Mouse (Mus musculus) retina, embryonic 14.5 days (tissue): ENCODE data around the gene Stmn3.

ENCODE experiments used
- DNase-seq: peaks from one replicate; pipeline ENCODE4 v3.0.0-alpha.2; 2015; ENCODE audit warnings: low spot score

Gene Stmn3

DNA sequence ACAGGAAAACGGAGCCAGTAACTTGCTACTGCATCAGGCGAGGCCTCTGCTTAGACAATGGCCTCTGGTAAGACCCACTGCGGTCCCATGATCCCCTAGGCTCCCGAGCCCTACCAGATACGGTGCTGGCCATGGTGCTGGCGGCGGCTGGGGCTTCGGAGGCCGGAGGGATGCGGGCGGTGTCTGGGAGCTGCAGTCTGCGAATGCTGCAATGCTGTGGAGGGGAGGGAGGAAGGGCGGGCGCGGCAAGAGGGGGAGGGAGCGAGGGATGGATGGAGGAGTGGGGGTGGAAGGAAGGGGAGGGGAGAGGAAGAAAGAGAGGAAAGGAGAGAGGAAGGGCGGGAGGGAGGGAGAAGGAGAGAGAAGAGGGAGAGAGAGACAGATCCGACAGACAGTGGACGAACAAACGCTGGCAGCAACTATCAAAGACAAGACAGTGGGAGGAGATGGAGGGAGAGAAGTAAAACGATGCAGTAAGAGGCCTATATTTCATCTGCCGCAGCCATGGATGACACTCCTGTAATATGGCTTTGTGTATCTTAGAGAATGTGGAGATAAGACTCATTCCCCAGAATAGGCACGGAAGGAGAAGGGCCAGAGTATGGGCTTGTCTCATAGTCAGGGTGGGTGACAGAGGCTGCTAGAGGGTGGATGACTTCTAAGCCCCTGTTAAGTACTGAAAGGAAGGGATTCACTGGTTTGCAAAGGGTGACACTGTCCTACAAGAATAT, at the start of gene Stmn3:
Gene Stmn3 (minus strand): TSS at position 421 of the 731 bp plus-strand sequence.
- DNase-seq, result peak; percentile 76

- DNase-seq, result no peak
Measured at GRCm38 (mm10) chr2:181363946-181364345, 49.6 kb upstream of the Stmn3 start.

DNA sequence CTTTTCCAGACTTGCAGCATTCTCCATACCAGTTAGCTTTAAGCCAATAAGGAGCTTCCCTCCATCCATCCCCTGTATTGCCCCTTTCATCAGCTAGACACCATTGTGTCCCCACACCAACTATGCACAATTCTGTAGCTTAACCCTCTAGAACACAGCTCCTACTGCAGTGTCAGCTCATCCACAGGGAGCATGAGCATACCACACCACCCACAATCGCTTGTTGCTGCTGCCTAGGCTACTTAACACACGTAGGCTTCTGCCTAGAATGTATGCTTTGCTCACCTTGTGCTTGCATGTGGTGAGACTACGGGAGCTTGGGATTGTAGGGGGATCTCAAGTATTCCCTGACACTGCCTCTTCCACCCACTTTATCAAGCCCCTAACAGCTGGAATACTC, 42.5 kb upstream of the Stmn3 start:
- no peak for DNase-seq

DNA sequence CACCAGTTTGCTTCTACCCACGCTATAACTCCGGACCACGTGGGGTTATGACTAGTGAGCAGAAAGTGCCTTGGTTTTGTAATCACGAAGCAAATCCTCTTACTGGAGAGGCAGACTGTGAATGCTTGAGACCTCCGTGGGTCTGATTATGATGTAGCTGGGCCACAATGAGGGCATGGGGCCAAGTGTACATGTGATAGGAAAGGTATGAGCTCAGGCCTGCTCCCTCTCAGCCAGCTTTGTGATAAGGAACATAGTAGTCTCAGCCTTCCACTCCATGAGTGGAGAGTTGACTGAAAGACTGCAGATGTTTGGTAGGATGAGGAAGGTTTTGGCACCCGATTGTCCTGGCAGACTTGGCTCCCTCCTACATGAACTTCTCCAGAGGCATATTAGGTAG, 28.5 kb upstream of the Stmn3 start:
- no peak for DNase-seq

- no peak for DNase-seq
Measured at GRCm38 (mm10) chr2:181340426-181340825, 26.1 kb upstream of the Stmn3 start.

DNA sequence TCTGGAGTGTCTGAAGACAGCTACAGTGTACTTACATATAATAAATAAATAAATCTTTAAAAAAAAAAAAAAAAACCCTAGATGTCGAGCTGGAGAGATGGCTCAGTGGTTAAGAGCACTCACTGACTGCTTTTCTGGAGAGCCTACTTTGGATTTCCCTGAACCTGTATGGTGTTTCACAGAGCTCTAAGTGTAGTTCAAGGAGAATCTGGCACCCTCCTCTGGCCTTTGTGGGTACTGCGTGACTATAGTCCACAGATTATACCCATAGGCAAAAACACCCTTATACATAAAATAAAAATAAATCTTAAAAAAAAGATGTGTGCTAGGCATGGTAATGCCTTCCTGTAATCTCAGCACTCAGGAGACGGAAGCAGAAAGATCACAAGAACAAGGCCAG, 19.7 kb upstream of the Stmn3 start:
- DNase-seq, result peak; percentile 83

DNA sequence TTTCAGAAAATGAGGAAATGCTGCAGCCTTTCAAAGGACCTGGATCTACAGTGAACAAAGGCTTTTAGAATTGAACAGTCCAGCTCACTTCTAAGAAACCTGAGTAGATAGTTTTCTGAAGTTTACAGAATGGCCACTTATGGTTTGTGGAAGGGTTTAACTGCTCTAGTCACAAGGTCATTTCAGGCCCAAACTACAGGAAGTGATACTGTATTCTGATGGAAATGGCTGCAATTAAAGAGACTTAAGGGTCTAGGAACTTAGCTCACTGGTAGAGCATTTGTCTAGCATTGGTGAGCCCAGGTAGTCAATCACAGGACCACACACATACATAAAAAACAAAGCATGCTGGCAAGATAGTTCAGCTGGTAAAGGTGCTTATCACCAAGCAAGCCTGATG, 18.2 kb upstream of the Stmn3 start:
- DNase-seq, result no peak

DNA sequence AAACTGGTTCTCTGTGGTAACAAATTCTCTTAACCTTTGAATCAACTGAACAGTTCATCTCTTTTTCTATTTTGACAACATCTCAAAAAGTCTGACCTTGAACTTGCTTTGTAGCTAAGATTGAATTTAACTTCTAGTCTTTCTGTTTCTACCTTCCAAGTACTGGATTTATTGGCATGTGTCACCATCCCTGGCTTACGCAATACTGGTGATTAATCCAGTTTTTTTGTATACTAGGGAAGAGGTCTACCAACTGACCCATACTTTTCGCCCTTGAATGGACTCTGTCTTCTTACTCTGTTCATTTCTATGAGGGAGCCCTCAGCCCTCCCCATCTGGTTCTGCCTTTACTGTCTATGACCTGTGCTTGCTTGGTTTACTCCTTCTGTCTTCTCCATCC, 11.8 kb upstream of the Stmn3 start:
- no peak for DNase-seq

GRCm38 (mm10) chr2:181322136-181322535, 7.8 kb upstream of the Stmn3 start:
- DNase-seq, result no peak

- no peak for DNase-seq
Measured at GRCm38 (mm10) chr2:181320103-181320499, 5.8 kb upstream of the Stmn3 start.

- DNase-seq, result peak; percentile 90
Measured at GRCm38 (mm10) chr2:181319248-181320102, 5.2 kb upstream of the Stmn3 start, which contains the start of gene Rtel1. Gene Rtel1 (plus strand): TSS chr2:181319739.

DNA sequence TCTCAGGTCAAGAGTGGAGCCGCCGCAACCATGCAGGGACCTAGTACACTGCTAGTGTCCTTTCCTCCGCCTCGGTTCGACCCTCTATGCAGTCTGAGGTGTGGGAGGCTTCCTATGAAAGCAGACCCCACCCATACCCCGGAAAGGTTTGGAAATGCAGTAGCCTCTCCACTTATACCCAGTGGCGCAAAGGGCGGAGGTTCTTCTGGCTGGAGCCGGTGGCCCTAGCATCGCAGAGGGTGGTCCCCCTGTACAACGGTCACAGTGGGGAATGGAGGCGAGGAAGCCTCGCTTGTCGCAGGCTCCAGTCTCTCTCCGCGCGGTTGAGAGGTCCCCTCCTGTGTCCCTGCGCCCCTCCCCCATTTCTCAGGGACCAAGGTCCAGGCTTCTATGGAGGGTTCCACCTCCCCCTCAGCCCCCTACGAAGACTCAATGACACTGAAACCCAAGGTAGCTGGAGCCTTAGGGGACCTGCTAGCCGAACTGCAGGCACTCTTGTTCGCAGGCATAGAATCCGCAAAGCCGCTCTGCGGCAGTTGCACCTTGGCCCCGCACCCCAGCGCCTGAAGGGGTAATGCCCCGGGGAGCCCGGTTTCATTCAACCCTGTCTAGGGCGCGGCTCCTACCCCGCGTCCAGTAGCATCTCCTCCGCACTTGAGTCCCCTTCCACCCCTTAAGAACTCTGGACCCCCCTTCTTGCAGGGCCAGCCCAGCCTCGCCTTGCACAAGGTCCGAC, 788 bp downstream of the Stmn3 start:
- peak; percentile 32 for DNase-seq

GRCm38 (mm10) chr2:181313006-181313343, 1.3 kb downstream of the Stmn3 start:
- DNase-seq, result no peak

GRCm38 (mm10) chr2:181312435-181312834, 1.9 kb downstream of the Stmn3 start:
- no peak for DNase-seq

DNA sequence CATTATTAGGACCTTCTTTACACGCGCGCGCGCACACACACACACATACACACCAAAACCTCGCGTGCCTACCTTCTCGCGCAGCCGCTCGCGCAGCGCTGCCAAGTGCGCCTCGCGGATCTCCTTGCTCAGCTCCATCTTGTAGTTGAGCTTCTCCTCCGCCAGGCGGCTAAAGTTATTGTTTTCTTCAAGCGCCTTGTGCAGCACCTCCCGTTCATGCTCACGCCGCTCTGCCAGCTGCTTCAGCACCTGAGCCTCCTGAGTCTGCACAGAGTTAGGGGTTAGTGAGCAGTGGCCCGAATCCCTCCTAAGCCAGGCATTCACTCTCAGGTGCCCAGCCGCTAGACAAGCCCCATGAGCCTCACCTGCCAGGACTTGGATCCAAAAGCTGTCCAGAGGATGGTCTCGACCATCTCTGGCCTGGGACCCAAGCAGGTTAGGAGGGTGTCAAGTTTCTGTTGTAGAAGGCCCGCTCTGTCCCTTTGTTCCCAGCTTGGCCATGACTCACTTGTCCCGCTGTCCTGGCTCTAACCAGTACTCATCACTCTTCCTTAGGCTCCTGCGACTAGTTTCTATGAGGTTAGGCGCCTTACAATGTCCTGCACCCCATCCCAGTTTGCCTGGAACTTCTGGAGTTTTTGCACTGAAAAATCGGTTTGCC, 7.0 kb downstream of the Stmn3 start:
- DNase-seq, result peak; percentile 75

DNA sequence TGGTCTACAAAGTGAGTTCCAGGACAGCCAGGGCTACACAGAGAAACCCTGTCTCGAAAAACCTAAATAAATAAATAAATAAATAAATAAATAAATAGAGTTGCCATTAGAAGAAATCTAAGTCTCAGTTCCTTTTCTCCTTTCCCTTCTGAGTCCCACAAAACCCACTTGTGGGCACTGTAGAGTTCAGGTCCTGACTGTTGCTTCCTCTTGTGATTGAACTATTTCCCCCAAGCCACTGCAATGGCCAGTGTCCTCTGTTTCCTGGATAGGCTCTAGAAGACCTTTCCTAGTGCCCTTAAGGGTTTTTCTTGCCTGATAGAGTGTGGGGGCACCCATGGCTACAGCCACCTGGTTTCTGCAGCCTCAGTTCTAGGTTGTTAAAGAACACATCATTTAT, 9.4 kb downstream of the Stmn3 start:
- DNase-seq, result no peak

DNA sequence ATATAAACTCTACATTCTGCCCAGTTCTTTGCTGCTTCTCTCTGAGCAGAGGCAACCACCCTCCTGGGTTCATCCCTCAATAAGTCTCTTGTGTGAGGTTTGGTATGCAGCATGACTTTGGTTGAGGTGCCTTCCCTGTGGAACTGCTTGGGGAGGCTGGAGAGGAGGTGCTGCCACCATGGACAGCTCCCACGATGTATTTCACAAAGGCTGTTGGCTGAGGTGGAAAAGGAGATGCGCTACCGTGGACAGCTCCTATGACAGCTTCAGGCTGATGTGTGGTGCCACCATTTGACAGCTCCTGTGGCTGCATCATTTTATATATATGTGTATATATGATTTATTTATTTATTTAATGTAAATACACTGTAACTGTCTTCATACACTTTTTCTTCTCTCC, 12.3 kb downstream of the Stmn3 start:
- DNase-seq, result no peak

DNA sequence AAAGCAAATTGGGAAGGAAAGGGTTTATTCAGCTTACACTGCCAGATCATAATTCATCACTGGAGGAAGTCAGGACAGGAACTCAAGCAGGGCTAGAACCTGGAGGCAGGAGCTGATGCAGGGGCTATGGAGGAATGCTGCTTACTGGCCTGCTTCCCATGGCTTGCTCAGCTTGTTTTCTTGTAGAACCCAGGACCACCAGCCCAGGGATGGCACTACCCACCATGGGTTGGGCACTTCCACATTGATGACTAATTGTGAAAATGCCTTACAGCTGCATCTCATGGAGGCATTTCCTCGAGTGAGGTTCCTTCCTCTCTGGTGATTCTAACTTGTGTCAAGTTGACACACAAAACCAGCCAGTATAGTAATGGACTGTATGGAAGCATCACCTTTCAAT, 23.4 kb downstream of the Stmn3 start:
- no peak for DNase-seq

DNA sequence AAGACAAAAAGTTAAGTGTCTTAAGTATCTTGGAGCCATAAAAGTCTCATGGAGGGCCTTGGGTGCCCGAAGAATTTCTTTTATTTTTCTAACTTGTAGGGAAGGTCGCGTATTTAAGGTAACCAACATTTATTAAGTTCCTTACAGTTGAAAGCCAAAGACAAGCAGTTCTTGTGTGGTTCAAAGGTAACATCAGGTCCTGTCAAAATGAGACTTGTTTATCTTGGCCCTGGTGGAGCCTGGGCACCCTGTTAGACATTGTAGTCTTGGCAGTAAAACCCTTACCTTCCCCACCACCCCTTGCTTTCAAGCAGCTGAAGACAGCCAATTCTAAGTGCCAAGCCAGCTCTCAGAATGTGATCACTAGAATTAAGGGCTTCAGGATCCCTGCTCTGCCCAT, 25.6 kb downstream of the Stmn3 start:
- no peak for DNase-seq

GRCm38 (mm10) chr2:181287958-181288350, 26.3 kb downstream of the Stmn3 start, which contains the start of gene Gmeb2:
Gene Gmeb2 (minus strand): TSS chr2:181288035.
- DNase-seq, result peak; percentile 98

DNA sequence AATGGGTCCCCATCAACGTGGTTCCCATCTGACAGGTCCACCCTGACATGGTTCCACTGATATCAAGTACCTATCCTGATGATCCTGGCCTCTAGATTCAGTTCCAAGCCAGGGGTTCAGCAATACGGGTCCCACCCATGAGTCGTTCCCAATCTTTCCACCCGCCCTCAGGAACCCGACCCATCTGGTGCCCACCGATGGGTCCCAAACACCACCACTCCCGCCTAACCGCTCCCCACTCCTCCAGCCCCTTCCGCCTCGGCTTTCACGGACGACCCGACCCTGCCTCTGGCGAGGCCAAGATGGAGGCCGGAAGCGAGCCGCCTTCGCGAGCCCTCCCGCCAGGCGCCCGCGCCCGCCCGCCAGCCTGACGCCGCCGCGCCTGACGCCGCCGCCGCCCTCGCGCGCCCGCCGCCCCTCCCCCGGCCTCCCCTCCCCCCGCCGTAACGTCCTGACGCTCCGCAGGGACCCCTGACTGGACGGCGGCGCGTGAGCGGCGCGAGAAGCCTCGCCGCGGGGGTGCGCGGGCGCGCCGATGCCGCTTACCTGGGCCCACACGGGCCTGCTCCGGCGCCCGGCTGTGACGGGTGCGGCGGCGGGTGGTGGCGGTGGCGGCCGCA, 26.9 kb downstream of the Stmn3 start:
- peak; percentile 84 for DNase-seq
